Mouse (Mus musculus): ENCODE measurements around the gene Xpo5.

Gene Xpo5

DNA sequence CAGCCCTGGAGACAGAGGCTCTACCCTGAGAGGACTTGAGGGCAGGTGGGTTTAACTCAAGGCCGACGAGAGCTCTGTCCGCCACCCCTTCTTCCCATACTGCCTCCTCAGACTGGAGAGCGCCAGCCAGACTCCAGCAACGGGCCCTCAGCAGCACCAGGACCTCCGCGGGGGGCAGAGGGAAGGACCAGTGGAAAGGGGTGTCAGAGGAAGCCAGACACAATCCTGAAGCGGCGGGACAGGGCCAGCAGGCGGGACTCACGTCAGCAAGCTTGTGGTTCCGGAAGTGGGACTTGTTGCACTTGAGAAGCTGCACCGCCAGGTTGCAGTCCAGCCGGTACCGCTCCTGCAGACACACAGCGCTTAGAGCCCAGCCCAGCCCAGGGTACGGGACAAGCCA, 57.1 kb downstream of the Xpo5 start:
- no peak for DNase-seq

DNA sequence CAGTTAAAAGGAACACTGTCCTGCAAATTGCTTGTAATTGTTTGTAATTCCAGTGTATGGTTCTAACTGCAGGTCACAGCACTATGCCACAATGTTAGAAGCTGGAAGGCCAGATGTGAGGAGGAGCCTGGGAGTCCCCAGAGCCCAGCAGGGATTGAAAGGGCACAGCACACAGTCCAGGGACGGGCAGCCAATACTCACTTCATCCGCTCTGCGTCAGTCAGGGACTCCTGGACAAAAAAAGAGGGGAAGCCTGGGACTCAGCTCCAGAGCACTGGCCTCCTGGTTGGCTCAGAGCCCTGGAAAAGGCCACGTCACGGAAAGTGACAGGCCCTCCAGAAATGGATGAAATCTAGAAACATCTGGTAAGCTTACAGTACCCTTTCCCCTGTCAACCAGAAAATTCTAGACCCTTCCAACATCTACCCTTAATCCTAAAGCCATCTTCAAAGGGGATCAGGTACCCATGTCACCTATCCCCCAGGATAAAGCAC, 59.7 kb downstream of the Xpo5 start:
- DNase-seq: no peak

DNA sequence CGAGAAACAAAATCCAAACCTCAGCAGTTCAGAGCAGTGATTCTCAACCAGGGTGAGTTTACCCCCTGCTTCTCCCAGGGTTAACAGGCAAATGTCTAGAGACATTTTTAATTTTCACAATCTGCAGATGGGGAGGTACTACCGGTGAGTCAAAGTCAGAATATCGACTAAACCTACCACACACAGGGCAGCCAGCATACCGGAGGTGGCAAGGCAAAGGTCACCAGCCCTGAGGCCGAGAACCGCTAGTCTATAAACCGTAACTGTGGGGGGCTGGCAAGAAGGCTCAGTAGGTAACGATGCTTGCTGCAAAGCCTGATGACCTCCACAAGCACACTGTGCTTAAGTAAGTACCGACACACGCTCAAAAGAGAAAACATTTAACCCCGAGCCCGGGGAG, 62.9 kb downstream of the Xpo5 start:
- DNase-seq: no peak

DNA sequence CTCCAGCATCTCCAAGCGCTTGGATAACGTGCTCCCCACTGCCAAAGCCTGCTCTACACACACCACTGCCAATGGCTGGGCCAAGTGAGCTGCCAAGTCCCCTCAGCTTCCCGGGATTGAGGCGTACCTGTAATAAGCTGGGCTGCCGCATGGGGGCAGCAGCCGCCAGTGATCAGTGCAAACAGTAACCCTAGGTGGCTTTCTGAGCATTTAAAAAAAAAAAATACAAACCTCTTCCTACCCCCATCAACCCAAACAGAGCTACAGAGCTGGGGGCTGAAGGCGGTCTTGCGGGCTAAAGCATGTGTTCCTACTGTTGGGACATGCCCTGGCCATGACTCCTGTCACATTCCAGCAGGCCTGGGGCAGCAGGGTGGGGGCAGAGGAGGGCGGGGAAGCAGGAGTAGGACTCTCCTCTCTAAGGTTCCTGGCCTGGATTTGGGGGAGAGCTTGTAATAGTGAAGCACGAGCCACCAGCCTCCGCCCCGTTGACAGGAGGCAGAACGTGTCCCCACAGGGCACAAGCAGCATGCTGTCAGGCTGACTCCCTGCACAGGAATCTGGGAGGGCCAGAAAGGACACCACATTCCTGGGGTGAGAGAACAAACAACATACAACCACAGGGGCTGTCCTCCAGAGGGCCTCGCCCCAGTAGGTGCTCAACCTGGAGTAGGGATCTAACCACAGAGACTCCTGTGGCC, 63.5 kb downstream of the Xpo5 start:
- DNase-seq: peak; percentile 89

DNA sequence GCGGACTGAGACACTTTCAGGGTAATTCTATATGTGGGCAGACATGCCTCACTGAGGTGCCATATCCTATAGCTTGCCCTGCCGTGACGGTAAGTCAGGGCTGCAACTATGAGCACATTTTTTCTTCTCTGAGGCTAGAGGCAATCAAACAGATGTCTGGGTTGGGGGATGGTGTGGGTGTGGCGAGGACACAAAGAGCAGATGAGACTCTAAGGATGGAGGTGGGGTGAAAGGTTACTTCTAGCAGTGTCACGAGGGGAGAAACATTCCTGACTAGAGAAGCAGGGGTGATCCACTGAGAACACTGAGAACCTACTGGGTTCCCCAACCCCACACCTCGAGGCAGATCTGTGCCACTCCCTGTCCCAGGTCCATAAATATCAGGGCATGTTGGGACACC, 64.4 kb downstream of the Xpo5 start:
- no peak for DNase-seq

DNA sequence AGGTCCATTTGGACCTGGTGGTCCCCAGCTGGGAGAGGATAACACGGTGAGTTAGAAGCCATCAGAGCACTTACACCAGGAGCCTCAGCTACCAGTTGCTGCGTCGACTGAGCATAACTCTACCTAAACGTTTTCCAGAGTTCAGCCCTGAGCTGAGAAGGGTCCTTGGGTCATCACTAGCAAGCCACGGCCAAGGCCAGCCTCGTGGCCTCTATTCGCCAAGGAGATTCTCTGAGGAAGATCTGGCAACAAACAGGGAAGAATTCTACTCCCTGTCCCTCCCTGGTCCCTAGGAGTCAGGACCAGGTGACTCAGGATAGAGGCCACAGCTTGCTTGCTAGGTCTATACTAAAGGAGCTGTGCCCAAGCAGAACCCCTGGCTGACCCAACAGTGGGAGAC, 64.9 kb downstream of the Xpo5 start:
- DNase-seq: no peak

DNA sequence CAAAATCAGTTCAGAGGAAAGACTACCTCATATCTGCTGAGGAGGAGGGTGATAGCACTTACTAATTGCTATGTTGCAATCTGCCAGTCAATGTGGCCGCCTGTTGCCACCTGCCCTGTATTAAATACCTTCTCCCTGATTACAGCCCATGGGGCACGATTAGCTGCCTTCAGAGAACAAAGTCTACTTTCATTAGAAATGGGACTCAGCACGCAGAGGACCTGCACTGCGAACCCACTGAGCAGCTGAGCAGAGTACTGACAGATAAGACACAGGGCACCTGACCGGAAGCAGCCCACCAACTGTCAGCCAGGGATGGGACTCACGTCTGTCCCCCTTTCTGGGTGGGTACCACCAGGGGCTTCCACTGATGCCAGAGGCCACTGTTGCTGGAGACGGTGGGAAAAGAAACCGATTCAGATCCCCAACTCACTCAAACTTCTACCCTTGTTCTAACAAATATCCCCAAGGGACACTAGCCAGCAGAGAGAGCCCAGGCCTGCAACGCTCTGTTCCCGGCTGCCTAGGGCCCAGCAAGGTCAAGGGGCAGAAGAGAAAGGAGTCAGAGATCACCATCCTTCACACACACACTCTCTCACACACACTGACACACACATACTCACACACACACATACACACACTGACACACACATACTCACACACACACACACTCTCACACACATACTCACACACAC, 65.6 kb downstream of the Xpo5 start:
- DNase-seq: no peak

DNA sequence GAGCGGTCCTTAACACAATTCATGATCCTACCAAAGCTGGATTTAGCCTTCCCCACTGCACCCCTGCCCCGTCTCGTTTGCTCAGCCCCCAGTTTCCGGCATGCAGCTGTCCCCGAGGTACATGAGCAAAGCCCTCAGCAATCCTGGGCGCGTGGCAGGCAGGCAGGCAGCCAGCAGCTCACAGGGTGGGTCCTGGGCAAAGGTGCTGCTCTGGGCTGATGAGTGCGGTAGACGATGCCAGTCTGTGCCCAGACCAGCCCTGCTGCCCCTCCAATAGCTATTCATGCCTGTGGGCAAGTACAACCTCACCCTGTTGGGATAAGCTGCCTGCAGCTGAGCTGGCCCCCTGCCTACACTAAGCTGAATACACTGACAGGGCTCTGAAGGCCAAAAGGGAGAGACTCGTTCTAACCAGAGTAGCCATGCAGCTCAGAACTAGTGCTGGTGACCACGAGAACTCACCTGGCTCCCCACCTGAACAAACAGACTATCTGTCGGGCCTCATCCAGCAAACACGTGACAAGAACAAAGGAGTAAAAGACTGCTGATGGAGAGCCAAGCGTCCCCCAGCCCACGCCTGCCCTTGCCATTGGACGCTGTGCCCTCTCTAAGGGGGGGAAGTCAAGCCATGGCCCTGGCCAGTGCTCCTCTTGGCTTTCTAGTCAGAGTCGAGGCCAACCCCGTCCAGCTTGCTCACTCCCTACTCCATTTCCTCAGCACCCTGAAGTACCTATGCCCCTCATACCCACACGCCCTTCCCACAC, 67.4 kb downstream of the Xpo5 start:
- no peak for DNase-seq

DNA sequence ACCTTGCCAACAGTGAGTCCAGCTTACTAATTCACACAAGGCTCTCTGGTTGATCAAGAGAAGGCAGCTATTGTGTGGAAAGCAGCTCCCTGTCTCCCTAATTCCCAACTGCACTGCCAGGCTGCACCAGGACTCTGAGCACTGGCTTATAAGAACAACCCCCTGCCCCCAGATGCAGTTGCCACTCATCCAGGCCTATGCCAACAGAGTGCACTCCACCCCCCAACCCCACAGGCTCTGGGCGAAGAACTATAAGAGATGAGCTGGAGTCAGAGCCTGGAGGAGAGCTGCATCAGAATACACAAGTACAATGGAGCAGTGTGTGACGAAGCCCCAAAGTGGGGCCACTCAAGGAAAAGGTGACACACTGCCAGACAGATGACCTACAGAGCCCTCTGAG, 69.5 kb downstream of the Xpo5 start:
- DNase-seq: no peak

DNA sequence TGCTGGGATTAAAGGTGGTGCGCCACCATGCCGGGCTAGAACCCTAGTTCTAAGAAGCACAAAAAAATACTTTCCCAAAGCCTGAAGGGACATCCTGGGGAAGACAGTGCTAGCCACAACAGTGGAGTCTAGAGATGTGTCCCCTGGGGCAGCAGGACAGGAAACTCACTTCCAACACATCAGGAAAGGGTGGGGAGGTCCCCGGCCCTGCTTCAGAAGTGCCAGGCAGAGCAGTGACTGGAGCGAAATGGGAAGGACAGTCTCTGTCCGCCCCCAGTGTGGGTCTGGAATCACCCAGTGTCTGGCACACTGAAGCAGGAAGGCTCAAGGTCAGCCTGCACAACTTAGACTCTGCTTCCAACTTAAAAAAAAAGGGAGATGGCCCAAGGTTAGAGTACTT, 70.1 kb downstream of the Xpo5 start:
- DNase-seq: no peak

DNA sequence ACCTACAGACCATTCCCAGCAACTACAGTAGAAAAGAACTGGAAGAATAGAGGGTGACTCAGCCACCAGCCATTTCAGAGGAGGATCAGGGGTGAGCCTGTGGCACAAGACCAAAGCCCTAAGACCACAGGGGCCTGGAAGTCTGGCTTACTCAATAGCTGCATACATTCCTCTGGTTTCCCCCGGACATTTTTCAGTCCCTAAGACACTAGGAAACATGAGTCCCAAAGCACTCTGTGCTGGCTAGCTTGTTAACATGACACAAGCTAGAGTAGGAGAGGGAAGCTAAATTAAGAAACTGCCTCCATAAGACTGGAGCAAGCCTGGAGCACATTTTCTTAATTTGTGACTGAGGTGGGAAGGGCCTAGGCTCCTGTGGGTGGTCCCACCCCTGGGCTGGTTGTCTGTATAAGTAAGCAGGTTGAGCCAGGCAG, 71.2 kb downstream of the Xpo5 start:
- no peak for DNase-seq

DNA sequence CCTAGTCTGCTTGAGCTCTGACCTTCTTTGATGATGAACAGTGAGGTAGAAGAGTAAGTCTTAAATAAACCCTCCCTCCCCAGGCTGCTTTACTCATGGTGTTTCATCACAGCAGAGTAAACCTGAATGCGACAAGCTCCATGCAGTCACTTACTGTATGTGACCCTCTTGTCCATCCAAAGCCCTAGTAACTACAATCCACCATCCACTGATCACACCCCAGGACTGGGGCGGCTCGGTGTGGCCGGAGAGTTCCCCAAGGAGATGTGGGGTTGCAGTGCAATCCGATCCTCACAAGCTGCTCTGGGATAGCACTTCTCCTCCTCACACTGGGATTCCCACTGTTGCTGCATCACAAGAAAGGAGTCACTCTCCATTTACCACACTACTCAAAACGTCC, 71.9 kb downstream of the Xpo5 start:
- DNase-seq: no peak

DNA sequence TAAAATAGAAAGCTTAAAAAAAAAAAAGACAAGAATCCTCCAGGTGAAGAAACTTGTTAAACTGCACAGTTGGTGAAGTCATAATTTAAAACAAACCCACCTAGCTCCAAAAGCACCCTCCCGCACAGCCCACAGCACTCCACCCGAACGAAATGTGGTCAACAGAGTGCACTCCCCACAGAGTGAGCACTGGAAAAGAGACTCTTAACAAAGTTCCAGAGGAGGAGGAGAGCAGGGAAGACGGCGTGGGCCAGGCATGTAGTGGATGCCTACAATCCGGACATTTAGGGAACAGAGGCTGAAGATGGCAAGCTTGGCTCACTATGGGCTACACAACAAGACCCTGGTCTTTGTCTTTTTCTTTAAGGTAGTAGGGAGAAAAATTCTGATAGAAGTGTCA, 72.5 kb downstream of the Xpo5 start:
- no peak for DNase-seq

DNA sequence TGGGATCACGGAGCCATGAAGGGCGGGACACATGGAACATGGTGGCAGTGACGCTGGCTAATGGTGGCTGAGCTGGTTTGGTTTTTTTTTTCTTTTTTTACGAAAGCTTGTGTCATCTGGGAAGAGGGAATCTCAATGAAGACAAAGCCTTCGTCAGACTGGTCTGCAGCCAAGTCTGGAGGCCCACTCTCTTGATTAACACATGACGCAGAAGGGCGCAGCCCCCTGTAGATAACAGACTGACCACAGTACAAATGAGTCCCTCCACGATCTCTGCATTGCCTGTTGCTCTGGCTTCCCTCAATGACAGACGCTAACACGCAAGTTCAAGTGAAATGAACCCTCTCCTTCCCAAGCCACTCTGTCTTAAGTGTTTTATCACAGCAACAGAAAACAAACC, 72.9 kb downstream of the Xpo5 start:
- no peak for DNase-seq

DNA sequence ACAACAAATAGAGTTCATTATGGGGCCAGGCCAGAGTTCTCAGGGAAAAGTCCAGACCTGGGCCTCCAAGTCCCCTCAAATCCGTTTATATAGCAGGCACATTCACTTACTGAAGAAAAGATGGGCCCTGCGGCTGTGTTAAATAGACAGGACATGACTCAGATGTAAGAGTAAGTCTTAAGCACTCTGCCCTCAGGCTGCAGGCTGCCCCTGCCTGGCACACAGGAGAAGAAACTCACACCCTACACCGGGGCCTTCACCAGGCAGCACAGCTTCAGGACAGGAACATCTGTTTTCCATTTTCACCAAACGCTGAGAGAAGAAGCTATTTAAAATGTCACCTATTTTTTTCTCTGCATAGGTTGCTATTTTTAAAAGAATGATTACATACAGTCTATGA, 75.0 kb downstream of the Xpo5 start:
- no peak for DNase-seq

DNA sequence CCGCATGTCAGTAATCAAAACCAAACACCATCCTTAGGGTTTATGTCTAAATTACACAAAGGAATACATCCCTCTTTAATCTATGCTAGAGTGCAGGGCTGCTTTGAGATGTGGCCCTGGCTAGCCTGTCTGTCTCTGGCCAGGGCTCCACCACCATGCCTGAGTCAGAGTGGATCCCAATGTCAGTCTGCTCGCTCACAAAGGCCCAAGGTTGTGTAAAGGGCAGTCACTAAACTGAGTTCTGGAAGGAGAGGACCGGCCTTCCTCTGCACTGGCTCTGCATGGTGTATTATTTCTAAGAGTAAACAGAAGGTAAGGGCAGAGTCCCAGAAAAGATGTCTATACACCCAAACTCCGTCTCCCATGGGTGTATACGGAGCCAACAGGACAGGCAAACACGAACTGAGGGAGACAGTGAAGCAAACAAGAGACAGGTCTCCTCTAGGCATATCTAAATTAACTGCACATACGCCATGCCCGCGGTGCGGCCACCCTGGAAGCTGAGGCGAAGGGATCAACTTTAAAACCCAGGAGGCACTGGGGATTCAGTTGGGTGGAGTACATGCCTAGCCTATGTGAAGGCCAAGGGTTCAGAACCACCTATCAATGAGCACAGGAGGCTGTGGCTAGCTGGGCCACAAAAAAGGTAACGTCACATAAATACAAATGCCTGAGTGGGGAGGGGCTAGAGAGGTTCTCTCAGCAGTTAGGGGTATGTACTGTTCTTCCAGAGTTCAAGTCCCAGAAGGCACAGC, 75.6 kb downstream of the Xpo5 start:
- DNase-seq: no peak

DNA sequence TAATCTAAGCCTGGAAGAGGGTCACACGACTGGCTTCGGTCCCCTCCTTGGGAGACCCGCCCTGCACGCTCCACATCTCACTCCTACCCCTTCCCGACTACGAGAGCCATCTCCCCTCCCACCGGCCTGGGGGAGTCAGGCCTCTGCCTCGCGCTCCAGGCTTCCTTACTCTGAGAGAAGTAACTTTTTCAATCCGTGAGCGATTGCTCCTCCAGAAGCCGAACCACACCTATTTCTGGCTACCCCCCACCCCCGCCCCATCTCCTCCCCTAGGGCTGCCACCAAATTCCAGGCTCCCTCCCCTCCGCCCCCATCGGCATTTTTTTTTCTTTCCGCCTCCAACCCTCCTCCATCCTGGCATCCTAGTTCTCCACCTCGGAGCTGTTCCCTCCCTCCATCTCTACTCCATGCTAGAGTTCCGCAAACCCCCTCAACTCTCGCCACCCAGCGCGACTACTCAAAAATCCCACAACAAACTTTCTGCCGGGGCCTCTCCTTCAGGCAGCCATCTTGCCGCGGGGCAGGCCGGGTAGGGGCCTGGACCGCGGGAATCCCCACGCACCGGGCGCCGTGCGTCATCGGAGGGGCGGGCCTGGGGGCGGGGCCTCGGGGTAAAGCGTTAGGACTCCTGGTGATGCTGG, 80.0 kb downstream of the Xpo5 start, which contains the start of gene Tjap1:
TSS of gene Tjap1 (minus strand) at position 544 of the 641 bp plus-strand sequence.
- DNase-seq: peak; percentile 93

DNA sequence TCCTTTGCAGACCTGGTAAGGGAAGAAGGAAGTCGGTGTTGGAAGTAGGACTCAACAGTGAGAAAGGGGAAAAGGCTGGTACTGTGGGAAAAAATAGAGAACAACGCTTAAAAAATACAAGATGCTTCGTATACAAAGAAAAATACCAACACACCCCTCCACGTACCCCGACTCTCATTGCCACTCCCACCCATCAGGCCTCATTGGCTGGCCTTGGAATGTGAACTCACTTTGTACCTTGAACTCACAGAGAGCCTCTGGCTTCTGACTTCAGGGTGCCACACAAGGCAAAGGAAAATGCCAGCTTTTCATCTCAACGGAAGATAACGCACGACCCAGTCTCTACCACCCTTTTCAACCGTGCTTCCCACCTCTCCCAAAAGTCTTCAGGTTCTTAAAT, 80.6 kb downstream of the Xpo5 start:
- no peak for DNase-seq

DNA sequence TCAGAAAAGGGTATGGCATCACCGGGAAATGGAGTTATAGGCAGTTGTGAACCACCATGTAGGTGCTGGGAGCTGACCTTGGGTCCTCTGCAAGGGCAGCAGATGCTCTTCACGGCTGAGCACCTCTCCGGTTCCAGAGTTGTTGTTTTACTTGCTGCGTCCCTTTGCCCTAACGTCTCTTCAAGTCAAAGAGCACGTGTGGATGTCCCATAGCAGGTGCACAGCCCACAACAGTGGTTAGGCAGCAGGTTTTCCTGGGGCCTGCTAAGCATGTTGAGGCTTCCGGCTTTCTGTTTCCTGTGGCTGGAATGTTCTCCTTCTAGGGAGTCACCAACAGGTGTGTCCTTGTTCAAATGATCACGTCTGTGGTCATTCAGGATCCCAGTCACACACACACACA, 81.3 kb downstream of the Xpo5 start:
- DNase-seq: no peak

DNA sequence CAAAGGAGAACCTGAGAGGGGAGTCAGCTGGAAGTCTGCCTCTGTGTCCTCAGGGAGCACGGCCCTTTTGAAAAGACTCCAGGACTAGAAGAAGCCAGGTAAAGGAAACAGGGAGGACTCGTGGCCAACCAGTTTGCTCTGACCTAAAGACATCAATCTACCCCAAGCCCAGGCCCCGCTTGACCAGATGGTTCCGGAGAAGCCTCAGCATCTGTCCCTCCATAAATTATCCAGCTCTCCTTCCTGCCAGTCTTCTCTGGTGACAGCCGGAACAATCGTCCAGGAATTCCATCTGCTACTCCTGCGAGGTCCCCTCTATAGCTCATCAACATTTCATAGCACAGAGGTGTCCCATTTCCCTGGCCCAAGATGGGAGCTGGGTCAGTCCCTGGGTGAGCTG, 82.1 kb downstream of the Xpo5 start:
- DNase-seq: no peak

DNA sequence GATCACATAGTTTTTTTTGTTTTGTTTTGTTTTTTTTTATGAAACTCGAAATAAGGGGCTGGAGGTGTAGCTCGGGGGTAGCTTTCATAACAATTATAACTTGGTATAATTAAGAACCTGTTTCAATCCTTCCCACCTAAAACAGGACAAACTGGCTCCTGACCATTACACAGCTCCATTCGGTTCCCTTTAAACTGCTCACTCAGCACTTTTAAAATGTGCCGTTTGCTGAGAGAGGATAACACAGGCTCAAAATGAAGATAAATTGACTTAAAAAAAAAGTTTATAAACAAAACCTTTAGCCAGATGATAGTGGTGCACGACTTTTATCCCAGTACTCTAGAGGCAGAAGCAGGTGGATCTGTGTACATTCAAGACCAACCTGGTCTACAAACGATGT, 82.8 kb downstream of the Xpo5 start:
- DNase-seq: no peak

DNA sequence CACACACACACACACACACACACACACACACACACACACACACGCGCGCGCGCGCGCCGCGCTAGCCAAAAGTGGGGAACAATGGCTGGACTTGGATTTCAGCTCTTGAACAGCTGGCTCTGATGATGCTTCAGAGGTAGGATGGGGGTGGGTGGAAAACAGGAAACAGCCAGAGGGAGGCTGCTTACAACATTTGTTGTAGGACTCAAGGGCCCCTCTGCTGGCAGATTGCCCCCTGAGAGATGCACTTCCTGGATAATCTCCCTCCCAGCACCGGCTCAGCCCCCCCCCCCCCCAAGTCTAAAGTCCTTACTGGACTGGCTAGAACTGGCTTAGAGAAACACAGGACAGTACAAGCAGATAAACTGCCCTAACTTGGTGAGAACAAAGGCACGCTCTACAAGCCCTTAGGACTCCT, 85.1 kb downstream of the Xpo5 start:
- no peak for DNase-seq

Data from right cerebral cortex, postnatal 4 days (tissue).